Mouse (Mus musculus): ENCODE results near the gene Vav3.

The Vav3 gene

GRCm38 (mm10) chr3:109351956-109352684, 11.7 kb downstream of the Vav3 start:
- in situ Hi-C loops (cut with MboI; ENCODE audit: low sequenced_read_pairs) = no loop called here

- in situ Hi-C loops (cut with MboI; ENCODE audit: low sequenced_read_pairs) = no loop called here
Measured at GRCm38 (mm10) chr3:109352690-109353089, 12.2 kb downstream of the Vav3 start.

GRCm38 (mm10) chr3:109353814-109354213, 13.4 kb downstream of the Vav3 start:
- in situ Hi-C loops (cut with MboI; ENCODE audit: low sequenced_read_pairs) = no loop called here

DNA sequence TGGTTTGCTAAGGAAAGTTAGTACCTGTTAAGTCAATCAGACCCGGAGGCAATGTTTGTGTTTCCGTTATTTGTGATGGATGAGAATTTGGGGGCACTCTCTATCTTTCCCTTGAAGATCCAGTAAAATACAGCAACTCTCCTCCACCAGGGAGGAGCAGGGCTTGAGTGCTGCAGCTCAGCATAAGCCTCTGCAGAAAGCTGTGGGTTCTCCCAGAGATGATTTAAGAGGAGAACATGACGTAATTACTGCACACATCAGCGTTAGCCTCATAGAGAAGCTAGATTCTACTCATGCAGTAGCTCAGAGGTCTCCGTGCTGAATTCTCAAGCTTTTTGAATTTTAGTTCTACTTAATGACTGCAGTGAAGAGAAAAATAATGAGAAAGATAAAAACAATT, 14.7 kb downstream of the Vav3 start:
- in situ Hi-C loops (cut with MboI; ENCODE audit: low sequenced_read_pairs) = no loop called here

DNA sequence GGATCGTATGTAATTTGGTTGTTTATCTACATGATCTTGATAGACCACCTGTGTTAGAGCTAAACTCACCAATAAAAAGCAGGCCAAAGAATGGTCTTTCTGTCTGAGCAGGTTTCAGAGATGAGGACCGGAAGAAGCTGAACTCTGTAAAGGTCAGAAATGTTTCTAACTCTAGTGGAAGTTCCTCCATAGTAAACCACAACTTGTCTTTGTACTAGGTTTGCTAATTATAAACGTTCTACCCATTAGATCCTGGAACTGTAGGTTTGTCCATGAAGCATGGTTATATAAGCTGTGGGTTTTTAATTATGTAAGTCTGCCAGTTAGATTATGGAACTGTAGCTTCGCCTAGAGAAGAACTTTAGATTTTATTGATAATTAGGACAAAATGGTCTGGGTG, 20.3 kb downstream of the Vav3 start:
- in situ Hi-C loops (cut with MboI; ENCODE audit: low sequenced_read_pairs) = no loop called here

DNA sequence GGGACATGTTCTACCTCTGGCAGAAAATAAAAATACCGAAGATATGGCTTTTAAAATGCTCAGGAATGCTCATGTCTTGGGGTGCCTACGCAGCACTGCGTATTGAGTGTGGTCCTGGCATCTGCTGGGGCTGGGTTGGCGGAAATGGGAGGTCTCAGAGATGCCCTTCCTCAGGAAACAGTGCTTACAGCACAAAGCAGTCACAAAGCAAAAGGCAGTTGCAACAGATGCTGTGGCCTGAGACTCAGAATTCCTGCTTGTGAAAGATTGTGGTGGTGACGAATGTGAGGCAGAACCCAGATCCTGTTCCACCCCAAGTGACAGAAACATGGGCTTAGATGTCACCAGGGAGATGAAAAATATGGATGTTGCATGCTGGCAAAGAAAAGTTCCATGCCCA, 21.4 kb downstream of the Vav3 start:
- in situ Hi-C loops (cut with MboI; ENCODE audit: low sequenced_read_pairs) = no loop called here

- in situ Hi-C loops (cut with MboI; ENCODE audit: low sequenced_read_pairs) = no loop called here
Measured at GRCm38 (mm10) chr3:109362310-109362709, 21.9 kb downstream of the Vav3 start.

GRCm38 (mm10) chr3:109363522-109363921, 23.1 kb downstream of the Vav3 start:
- in situ Hi-C loops (cut with MboI; ENCODE audit: low sequenced_read_pairs) = no loop called here

GRCm38 (mm10) chr3:109365875-109366274, 25.4 kb downstream of the Vav3 start:
- in situ Hi-C loops (cut with MboI; ENCODE audit: low sequenced_read_pairs) = no loop called here

DNA sequence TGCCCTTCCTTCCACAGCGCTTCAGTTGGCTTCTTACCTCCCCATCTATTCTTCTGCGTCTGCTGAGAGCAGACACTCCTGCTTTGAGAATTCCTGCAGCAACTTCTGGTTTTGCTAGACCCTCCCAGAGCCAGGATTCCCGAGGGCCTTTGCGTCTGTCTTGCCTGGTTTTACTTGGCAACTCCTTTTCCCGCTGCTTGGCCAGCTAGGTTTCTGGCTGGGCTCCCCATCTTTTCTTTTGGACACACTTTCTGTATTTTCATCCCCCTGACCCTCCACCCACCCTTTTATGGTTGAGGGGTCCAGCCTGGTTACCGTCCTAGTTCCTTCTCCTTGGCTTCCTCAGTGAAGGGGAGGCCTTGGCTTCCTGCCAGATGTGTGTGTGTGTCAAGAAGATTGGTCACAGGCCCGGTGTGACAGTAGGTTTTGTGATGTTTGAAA, 26.0 kb downstream of the Vav3 start:
- in situ Hi-C loops (cut with MboI; ENCODE audit: low sequenced_read_pairs) = no loop called here

DNA sequence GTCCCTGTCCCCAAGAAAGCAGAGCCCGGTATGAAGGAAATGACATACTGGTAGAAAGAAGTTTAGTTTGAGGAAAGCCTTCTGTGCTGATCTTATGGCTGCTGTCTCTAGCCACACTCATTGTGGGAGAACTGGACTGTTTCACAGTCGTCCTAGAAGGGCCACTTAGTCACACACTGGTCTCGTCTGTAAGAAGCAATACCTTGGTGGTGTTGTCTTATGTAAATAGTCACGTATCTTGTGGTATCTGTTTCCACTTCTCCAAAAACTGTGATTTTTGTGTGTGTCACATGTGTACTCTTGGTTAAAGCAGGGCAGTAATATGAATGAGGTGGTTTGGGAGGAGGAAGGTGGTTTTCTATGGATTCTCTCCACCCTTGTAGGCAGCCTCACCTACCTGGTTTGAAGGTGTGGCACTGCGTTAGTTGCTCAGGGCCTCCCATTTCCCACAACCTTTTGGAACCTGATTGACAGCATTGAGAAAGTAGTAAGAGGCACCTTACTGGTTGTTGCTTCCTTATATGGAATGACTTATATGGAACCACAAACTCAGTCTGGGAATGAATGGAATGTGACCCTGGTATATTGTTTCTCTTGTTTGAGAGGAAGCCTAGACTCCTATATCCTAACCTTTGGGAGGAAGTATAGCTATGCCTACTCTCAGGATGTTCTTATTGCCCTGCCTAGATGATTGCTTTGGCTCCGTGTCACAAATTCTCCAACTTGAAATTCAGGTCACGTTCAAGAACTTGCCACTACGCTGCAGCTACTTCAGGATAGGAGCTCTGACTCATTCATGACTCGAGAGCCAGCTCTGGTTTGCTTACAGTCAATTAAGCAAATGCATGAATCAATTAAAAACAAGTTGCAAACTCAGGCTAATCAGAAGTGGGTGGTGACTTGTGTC, 28.2 kb downstream of the Vav3 start:
- in situ Hi-C loops (cut with MboI; ENCODE audit: low sequenced_read_pairs) = no loop called here

DNA sequence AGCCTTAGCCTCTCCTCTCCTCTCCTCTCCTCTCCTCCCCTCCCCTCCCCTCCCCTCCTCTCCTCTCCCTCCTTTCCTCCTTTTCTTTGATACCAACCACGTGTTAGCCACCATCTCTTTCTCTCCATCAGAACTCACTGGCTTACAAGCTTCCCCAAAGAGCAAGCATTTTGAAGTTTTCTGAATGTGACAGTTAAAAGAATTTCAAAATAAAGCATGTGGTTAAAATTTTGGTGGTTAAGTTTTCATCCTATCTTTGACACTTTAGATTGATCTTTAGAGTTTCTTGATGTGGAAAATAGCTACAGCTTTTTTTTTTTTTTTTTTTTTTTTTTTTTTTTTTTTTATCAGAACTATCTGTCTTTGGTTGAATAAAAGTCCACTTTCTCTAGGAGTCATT, 31.1 kb downstream of the Vav3 start:
- in situ Hi-C loops (cut with MboI; ENCODE audit: low sequenced_read_pairs) = no loop called here

- in situ Hi-C loops (cut with MboI; ENCODE audit: low sequenced_read_pairs) = no loop called here
Measured at GRCm38 (mm10) chr3:109372678-109373077, 32.2 kb downstream of the Vav3 start.

- in situ Hi-C loops (cut with MboI; ENCODE audit: low sequenced_read_pairs) = no loop called here
Measured at GRCm38 (mm10) chr3:109378278-109378677, 37.8 kb downstream of the Vav3 start.

DNA sequence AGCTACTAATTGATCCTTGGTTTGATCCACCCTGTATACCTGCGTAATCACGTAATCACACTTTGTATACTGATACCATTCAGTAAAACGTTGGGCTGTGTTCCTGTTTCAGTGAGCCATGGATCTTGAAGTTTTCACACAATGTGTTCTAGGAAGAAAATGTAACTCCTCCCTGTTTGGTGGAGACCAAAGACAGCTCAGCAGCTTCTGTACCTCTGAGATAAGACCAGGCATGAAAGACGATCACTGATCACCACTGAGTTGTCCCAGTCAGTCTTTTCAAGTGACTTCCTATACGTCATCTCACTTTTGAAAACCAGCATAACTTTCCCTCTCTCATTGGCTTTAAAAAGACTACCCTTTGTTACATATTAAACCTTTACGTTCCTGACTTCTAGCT, 38.2 kb downstream of the Vav3 start:
- in situ Hi-C loops (cut with MboI; ENCODE audit: low sequenced_read_pairs) = no loop called here

GRCm38 (mm10) chr3:109388730-109389129, 48.3 kb downstream of the Vav3 start:
- in situ Hi-C loops (cut with MboI; ENCODE audit: low sequenced_read_pairs) = no loop called here

- in situ Hi-C loops (cut with MboI; ENCODE audit: low sequenced_read_pairs) = no loop called here
Measured at GRCm38 (mm10) chr3:109401527-109401926, 61.1 kb downstream of the Vav3 start.

- in situ Hi-C loops (cut with MboI; ENCODE audit: low sequenced_read_pairs) = no loop called here
Measured at GRCm38 (mm10) chr3:109411294-109411693, 70.8 kb downstream of the Vav3 start.

DNA sequence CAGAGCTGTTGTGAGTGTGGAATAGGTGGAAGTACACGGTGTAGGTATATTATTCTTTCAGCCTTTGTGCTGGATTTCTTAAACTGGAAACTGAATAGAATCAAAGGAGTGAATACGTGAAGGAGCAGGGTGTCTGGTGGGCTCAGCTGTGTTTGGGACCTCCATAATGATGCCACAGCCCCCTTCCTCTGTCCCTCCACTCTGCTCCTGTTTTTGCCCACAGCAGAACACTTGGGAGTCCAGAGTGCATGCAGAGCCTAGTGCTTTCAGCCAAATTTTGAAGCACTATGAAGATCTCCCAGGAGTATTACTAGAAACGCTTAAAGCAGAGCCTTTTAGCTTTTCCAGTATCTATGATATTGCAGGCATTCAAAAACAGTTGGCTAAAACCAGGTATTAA, 80.0 kb downstream of the Vav3 start:
- in situ Hi-C loops (cut with MboI; ENCODE audit: low sequenced_read_pairs) = no loop called here

GRCm38 (mm10) chr3:109421019-109421418, 80.6 kb downstream of the Vav3 start:
- in situ Hi-C loops (cut with MboI; ENCODE audit: low sequenced_read_pairs) = no loop called here

- in situ Hi-C loops (cut with MboI; ENCODE audit: low sequenced_read_pairs) = no loop called here
Measured at GRCm38 (mm10) chr3:109423440-109424079, 83.1 kb downstream of the Vav3 start.

- in situ Hi-C loops (cut with MboI; ENCODE audit: low sequenced_read_pairs) = no loop called here
Measured at GRCm38 (mm10) chr3:109431285-109431684, 90.8 kb downstream of the Vav3 start.
